Mouse (Mus musculus): ENCODE measurements around the gene Abcc9. TPM values are rescaled to one million over a fixed set of nuclear protein-coding genes. Genes with fewer than 3 reads are reported as not detected.

Gene Abcc9
- polyA plus RNA-seq, 1 experiment from 2014 or later: 5.3 TPM

DNA sequence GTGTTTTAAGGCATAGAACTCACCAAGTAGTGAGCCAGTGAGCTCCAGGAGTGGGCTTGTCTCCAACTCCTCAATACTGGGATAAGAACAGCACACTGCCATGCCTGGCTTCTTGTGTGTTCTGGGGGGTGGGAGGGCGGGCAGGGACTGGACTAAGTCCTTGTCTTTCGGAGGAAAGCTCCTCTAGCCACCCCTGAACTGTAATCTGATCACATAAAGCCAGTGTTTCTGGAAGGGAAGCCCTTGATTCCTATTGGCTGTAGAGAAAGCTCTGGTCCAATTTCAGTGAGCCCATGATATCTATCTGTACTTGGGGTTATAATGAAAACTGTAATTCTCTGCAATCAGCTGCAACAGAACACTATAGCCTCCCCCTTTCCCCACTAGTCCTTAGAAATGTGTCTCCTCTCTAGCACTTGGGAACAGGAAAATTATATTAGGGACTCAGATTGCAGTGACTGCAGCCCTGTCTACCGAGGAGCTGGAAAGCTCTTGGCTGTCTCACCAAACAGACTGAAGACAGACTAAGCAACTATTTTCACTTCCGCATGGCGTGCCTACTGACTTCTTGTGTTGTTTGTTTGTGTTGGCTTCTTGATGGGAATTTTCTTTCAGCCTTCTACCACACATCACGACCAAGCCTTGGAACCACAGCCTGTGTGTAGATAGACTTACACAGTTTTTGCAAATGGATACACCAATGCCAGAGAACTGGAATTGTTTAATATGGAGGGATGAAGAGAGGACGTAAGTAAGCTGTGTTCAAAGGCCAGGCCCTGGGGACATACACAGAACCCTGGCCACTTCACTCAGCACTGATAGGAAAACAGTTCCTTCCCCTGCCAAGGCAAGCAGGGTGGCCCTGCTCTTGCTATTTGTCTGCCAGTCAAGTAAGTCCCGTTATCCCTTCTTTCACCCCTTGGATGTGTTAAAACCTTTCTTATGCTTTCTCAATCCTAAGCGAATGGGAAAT lies 92.4 kb downstream of the Abcc9 start:
- H3K4me2 ChIP-seq: no peak overlapping the region
- H3K9ac ChIP-seq: no peak overlapping the region
- peak; percentile 36; the same call in 1 of the 2 replicates for ATAC-seq (ENCODE audit: borderline replicate concordance, extremely low read depth, low FRiP score, low TSS enrichment)
- no peaks in the 10 kb centered on the region for H3K36me3 ChIP-seq
- H3K27ac ChIP-seq: peak overlapping the region; percentile 53
- H3K4me1 ChIP-seq: 0 out of 2 replicates have a peak, but pooled peaks cover 3% of the 10 kb centered on the region
- H3K27me3 ChIP-seq: no peaks in the 10 kb centered on the region
- WGBS: 50% methylated on average over 9 of the region's 9 CpGs
- H3K9me3 ChIP-seq: no peaks in the 10 kb centered on the region
- no peak overlapping the region for H3K4me3 ChIP-seq

DNA sequence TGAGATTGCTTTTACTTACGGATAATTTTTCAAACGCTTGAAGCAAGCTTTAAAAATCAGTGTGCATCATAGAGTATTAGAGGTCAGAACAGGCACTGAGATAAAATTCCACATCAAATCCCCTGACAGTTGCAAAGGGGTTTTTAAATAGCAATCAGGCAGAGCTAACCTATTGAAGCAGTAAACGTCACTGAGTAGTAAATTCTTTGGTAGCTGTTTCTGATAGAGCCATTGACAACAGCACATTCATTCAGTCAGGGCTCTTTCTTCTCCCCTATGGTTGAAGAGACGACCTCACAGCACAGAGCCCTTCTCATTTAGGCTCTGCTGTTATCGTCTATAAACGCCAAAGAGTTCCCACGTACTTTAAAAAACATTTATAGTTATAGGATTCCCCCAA lies 95.0 kb downstream of the Abcc9 start:
- H3K4me1 ChIP-seq: 0 out of 2 replicates have a peak, but pooled peaks cover 3% of the 10 kb centered on the region
- H3K27ac ChIP-seq: no peak overlapping the region
- H3K4me2 ChIP-seq: no peak overlapping the region
- no peak overlapping the region for H3K9ac ChIP-seq
- H3K27me3 ChIP-seq: no peaks in the 10 kb centered on the region
- 65% methylated on average over 7 of the region's 7 CpGs for WGBS
- no peaks in the 10 kb centered on the region for H3K36me3 ChIP-seq
- no peaks in the 10 kb centered on the region for H3K9me3 ChIP-seq
- H3K4me3 ChIP-seq: no peak overlapping the region
- no peak for ATAC-seq (ENCODE audit: borderline replicate concordance, extremely low read depth, low FRiP score, low TSS enrichment)

DNA sequence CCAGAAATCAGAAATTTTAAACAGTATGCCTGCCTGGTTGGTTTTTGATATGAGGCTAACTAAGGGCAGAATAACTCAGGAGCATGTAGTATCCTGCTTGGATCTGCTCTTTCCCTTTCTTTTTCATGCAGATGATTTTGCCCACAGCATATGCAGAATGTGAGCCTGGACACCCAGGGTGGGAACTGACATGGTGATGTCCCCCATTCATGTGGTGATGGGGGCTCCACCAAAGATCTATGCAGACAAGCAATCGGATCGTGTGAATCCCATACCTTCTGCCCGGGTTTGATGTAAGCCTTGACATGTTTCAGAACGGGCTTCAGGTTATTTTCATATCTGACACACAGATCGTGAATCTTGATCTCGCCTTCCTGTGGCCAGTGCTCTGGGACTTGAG lies 99.3 kb downstream of the Abcc9 start:
- H3K9me3 ChIP-seq: no peaks in the 10 kb centered on the region
- H3K9ac ChIP-seq: no peak overlapping the region
- ATAC-seq (ENCODE audit: borderline replicate concordance, extremely low read depth, low FRiP score, low TSS enrichment): no peak
- H3K4me3 ChIP-seq: no peak overlapping the region
- H3K27me3 ChIP-seq: no peaks in the 10 kb centered on the region
- H3K4me1 ChIP-seq: no peaks in the 10 kb centered on the region
- no peaks in the 10 kb centered on the region for H3K36me3 ChIP-seq
- no peak overlapping the region for H3K4me2 ChIP-seq
- no peak overlapping the region for H3K27ac ChIP-seq
- 59% methylated on average over 6 of the region's 6 CpGs for WGBS

DNA sequence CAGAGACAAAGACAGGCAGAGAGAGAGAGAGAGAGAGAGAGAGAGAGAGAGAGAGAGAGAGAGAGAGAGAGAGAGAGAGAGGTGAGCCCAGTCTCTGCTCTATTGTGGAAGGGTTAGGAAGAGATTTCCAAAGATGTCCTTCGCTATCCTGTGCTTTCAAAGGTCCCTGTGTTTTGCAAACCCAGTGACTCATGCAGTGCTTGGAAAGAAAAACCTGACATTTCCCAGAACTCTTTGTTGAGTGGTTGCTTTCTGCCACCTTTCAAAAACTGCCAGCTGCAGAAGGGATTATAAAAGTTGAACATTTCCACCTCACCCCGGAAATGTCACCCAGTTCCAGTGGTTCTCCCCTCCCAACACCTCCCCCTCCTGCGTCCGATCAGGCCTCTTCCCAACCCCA lies 123.3 kb downstream of the Abcc9 start:
- Histone ChIP-seq H3K27ac (no peak overlapping the region), H3K4me3 (no peak overlapping the region), H3K9me3 (no peaks in the 10 kb centered on the region), H3K36me3 (no peaks in the 10 kb centered on the region), H3K4me1 (no peaks in the 10 kb centered on the region), H3K27me3 (no peaks in the 10 kb centered on the region), H3K9ac (no peak overlapping the region), H3K4me2 (no peak overlapping the region)
- ATAC-seq (ENCODE audit: borderline replicate concordance, extremely low read depth, low FRiP score, low TSS enrichment): no peak
- WGBS: 68% methylated on average over 4 of the region's 4 CpGs

DNA sequence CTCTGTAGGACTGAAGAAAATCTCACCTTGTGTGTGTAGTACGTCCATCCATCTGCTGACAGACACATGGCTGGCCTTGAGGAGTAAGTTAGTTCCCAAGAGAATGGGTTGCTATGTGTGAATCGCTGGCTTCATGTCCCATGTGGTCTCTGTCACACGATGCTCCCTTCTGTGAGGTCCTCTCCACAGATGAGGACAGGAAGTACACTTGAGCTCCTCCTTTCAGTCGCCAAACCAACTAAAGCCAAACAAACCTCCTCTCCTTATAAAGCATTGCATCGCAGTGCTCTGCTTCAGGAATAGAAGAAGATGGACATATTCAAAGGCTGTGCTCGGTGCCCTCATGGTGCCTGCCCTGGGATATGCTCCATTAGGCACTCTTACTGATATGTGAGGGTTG lies 124.3 kb downstream of the Abcc9 start:
- Histone ChIP-seq H3K27ac (no peak overlapping the region), H3K36me3 (no peaks in the 10 kb centered on the region), H3K4me3 (no peak overlapping the region), H3K9ac (no peak overlapping the region), H3K27me3 (no peaks in the 10 kb centered on the region), H3K9me3 (no peaks in the 10 kb centered on the region), H3K4me1 (no peaks in the 10 kb centered on the region), H3K4me2 (no peak overlapping the region)
- ATAC-seq (ENCODE audit: borderline replicate concordance, extremely low read depth, low FRiP score, low TSS enrichment): no peak
- WGBS: 70% methylated on average over 6 of the region's 6 CpGs

DNA sequence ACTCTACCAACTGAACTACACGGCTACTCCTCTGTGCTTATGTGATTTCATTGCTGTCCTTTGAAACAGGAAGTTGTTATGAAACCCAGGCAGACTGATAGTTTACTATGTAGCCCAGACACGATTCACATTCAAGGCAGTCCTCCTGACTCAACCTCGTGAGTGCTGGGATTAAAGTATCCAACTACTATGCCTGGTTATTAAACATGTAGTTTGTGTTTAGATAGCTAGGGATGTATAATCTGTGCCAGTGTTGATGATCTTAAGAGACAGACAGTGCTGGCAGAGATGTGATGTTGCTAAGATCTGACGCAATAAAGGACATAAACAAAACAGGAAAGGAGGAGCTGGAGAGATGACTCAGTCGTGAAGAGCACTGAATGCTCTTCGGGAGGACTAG lies 129.2 kb downstream of the Abcc9 start:
- H3K9me3 ChIP-seq: no peaks in the 10 kb centered on the region
- ATAC-seq (ENCODE audit: borderline replicate concordance, extremely low read depth, low FRiP score, low TSS enrichment): no peak
- H3K27ac ChIP-seq: no peak overlapping the region
- H3K4me3 ChIP-seq: no peak overlapping the region
- peaks cover 33% of the 10 kb centered on the region for H3K27me3 ChIP-seq
- no peaks in the 10 kb centered on the region for H3K36me3 ChIP-seq
- H3K4me1 ChIP-seq: peaks cover 13% of the 10 kb centered on the region
- 27% methylated on average over 6 of the region's 6 CpGs for whole genome bisulfite sequencing
- no peak overlapping the region for H3K9ac ChIP-seq
- no peak overlapping the region for H3K4me2 ChIP-seq

DNA sequence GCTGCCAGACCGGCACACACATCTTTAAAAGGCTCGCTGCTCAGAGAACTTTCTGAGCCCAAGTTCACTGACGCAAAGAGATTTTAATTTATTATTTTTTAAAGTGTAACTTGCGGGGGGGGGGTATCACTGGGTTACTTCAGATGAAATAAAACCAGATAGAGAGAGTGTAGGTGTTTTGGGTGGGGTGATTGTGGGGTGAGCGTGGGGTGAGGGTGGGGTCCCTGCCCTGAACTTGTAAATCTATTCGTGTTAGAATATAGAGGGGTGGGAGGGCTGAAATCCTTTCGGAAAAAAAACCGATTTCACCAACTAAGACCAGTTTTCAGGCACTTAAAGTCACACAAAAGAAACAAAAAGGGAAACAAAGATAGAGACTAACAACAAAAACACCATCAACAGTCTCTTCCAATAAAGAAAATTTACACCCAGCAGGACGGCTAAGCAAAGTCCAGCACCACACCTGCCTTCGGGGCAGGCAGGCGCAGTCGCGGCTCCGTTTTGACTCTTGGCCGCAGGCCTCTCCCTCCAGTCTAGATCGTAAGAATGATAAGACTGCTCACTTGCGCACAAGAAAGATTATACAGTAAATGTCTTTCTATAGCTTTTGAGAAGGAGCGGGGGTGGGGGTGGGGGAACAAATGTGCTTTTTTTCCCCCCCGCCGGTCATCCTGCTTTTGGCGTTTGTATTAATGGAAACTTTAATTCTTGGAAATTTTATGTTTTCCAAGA lies 130.3 kb downstream of the Abcc9 start:
- peak overlapping the region; percentile 88 for H3K4me2 ChIP-seq
- peaks cover 33% of the 10 kb centered on the region for H3K27me3 ChIP-seq
- ATAC-seq (ENCODE audit: borderline replicate concordance, extremely low read depth, low FRiP score, low TSS enrichment): no peak
- WGBS: 3% methylated on average over 21 of the region's 21 CpGs
- peaks cover 23% of the 10 kb centered on the region for H3K4me1 ChIP-seq
- H3K9me3 ChIP-seq: no peaks in the 10 kb centered on the region
- H3K36me3 ChIP-seq: no peaks in the 10 kb centered on the region
- H3K9ac ChIP-seq: peak overlapping the region; percentile 39; the same call in 1 of the 2 replicates
- peak overlapping the region; percentile 41 for H3K4me3 ChIP-seq
- peak overlapping the region; percentile 44; the same call in 1 of the 2 replicates for H3K27ac ChIP-seq

DNA sequence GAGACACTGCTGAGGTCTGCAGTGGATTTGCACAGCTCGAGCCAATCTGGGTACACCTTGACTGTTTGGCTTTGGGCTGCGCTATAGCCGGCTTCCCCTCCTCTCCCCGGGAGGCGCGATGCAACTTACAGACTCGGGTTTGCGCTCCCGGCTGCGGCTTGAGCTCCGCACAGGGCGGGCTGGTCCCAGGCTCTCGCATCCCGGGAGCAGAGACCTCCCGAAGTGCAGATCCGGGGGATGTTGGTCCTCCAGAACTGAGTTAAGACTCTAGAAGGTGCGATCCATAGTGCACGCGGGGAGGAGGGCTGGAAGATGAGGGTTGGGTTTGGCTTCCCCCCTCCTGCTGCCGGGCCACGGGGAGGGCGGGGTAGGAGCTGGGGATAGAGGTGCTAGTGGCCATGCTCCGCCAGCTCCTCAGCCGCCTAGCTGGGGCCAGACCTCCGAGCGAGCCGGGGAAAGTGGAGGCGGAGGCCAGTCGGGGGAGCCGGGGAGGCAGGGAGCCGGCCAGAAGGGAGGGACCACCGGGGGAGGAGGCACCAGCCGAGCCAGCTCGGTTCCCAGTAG lies 131.0 kb downstream of the Abcc9 start, which contains the start of gene Kcnj8:
Gene Kcnj8 (minus strand): TSS at position 560 of the 564 bp plus-strand sequence.
- Histone ChIP-seq H3K27me3 (peaks cover 33% of the 10 kb centered on the region), H3K36me3 (no peaks in the 10 kb centered on the region), H3K9me3 (no peaks in the 10 kb centered on the region), H3K4me3 (peak within 1 kb of the TSS; percentile 41), H3K4me1 (peaks cover 23% of the 10 kb centered on the region), H3K9ac (peak within 1 kb of the TSS; percentile 39), H3K4me2 (peak within 1 kb of the TSS; percentile 88), H3K27ac (peak within 1 kb of the TSS; percentile 44)
- peak; percentile 88 for ATAC-seq (ENCODE audit: borderline replicate concordance, extremely low read depth, low FRiP score, low TSS enrichment)
- 1% methylated on average over 33 of the region's 34 CpGs for WGBS

DNA sequence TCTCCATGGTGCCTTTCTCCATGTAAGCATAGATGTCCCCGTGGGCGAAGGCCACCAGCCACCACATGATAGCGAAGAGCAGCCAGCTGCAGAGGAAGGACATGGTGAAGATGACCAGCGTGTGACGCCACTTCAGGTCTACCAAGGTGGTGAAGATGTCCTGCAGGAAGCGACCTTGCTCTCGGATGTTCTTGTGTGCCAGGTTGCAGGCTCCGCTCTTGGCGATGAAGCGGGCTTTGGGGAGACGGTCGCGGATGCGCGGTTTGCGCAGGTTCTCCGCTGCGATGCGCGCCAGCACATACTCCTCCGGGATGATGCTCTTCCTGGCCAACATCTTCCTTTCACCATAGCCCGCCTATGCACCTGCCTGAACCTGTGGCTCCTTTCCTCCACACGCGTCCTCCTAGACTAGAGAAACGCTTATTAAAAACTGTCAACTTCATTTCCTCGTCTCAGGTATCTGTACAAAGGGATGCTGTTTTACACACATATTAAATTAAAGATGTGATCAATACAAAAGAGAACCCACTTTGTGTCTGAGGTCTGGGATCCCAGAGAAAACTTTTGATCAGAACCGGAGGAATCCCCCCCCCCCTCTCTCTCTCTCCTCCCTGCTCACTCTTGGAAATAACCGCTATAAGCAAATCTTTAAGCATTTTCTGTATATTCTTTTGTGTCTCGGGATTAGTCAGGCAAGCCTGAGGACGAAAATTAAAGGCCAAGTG lies 131.9 kb downstream of the Abcc9 start:
- Histone ChIP-seq H3K27me3 (peaks cover 33% of the 10 kb centered on the region), H3K4me1 (peaks cover 23% of the 10 kb centered on the region), H3K9ac (no peak overlapping the region), H3K9me3 (no peaks in the 10 kb centered on the region), H3K27ac (no peak overlapping the region), H3K4me2 (peak overlapping the region; percentile 88), H3K4me3 (peak overlapping the region; percentile 41), H3K36me3 (no peaks in the 10 kb centered on the region)
- no peak for ATAC-seq (ENCODE audit: borderline replicate concordance, extremely low read depth, low FRiP score, low TSS enrichment)
- WGBS: 9% methylated on average over 30 of the region's 30 CpGs

DNA sequence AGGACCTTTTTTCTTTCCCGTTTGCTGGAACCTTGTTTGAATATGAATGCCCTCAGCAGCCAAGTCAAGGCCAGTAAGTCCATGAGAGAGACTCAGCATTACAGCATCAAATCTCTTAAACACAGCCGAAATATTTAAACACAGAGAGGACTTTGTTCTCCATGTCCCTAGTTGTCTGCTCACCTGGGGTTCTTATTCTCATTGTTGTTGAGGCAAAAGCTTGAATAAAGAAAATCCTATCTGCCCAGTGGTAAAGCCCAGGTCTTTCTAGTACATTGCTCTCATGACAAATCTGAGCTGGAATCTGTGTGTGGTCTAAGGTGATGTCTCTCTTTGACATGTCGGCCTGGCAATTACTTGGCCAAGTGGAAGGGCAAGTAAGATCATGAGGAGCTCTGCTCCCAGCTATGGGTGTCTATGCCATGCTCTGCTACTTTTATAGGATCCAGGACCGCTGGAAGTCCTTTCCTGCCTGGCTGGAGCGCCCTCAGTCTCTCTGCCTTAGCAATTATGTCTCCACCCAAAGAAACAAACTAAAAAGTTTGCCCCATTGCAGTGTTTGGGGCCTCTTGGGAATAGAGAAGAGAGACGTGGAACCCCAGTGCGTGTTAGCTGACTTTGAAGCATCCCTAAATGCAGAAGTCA lies 133.3 kb downstream of the Abcc9 start:
- Histone ChIP-seq H3K27ac (no peak overlapping the region), H3K4me3 (no peak overlapping the region), H3K36me3 (no peaks in the 10 kb centered on the region), H3K9ac (no peak overlapping the region), H3K9me3 (no peaks in the 10 kb centered on the region), H3K27me3 (peaks cover 33% of the 10 kb centered on the region), H3K4me2 (no peak overlapping the region), H3K4me1 (peaks cover 23% of the 10 kb centered on the region)
- WGBS: 55% methylated on average over 7 of the region's 7 CpGs
- no peak for ATAC-seq (ENCODE audit: borderline replicate concordance, extremely low read depth, low FRiP score, low TSS enrichment)

DNA sequence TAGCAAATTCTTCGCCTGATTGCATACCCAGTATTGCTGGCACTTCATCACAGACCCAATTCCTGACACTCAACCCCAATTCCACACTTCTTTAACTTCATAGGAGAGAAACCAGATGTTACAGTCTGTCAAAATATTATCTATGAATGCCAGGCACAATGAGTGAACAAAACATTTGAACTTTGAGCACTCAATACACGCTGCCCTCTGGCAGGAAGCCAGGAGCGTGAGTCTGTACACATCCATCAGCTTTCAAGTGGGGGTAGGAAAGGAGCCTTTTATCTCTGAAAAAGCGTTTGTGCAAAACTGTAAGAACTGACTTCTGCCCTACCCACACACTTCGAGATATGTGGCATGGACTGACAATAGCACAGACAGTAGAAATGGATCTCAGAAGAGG lies 134.7 kb downstream of the Abcc9 start:
- ATAC-seq (ENCODE audit: borderline replicate concordance, extremely low read depth, low FRiP score, low TSS enrichment): peak; percentile 46; the same call in 1 of the 2 replicates
- peaks cover 23% of the 10 kb centered on the region for H3K4me1 ChIP-seq
- H3K36me3 ChIP-seq: no peaks in the 10 kb centered on the region
- peak overlapping the region; percentile 14; the same call in 1 of the 2 replicates for H3K4me2 ChIP-seq
- H3K27ac ChIP-seq: no peak overlapping the region
- peaks cover 32% of the 10 kb centered on the region for H3K27me3 ChIP-seq
- no peak overlapping the region for H3K4me3 ChIP-seq
- H3K9ac ChIP-seq: no peak overlapping the region
- H3K9me3 ChIP-seq: no peaks in the 10 kb centered on the region
- 5% methylated on average over 5 of the region's 5 CpGs for WGBS
